Mouse (Mus musculus) ovary, postnatal 10 days (tissue): ENCODE data around the gene B3gat3.
A peak's percentile ranks its signal among the peaks of the same experiment; 100 is the strongest.
"Not testable (repeated sequence)": the region's sequence is repeated elsewhere in the genome, so short reads cannot be mapped to it uniquely, and the experiment has no call there.

ENCODE experiments used
- DNase-seq: peaks from one replicate; pipeline ENCODE4 v3.0.0; 2022; ENCODE audit warnings: low spot score

Gene B3gat3

GRCm38 (mm10) chr19:8920073-8920736, at the start of gene B3gat3:
B3gat3 (plus strand) TSS chr19:8920374.
- peak; percentile 88 for DNase-seq

- not testable (repeated sequence) for DNase-seq
Observed at GRCm38 (mm10) chr19:8870381-8870780, 49.8 kb upstream of the B3gat3 start.

GRCm38 (mm10) chr19:8870838-8871237, 49.3 kb upstream of the B3gat3 start:
- DNase-seq: no peak

- DNase-seq: peak; percentile 86
Observed at GRCm38 (mm10) chr19:8871267-8872186, 48.6 kb upstream of the B3gat3 start, which contains the start of gene Ubxn1. Ubxn1 (plus strand) TSS chr19:8871496.

GRCm38 (mm10) chr19:8872266-8872840, 47.8 kb upstream of the B3gat3 start:
- DNase-seq: no peak

GRCm38 (mm10) chr19:8875031-8875430, 45.1 kb upstream of the B3gat3 start:
- no peak for DNase-seq

GRCm38 (mm10) chr19:8880311-8881033, 39.7 kb upstream of the B3gat3 start, which contains the start of gene Uqcc3:
Uqcc3 (minus strand) TSS chr19:8880923.
- peak; percentile 76 for DNase-seq

- no peak for DNase-seq
Observed at GRCm38 (mm10) chr19:8881034-8881392, 39.2 kb upstream of the B3gat3 start.

- no peak for DNase-seq
Observed at GRCm38 (mm10) chr19:8883616-8884015, 36.6 kb upstream of the B3gat3 start, which contains the start of the genes Lbhd1 and Gm49403. Lbhd1 (plus strand) TSS chr19:8883732. Gm49403 (plus strand) TSS chr19:8883930.

- no peak for DNase-seq
Observed at GRCm38 (mm10) chr19:8886916-8887584, 33.1 kb upstream of the B3gat3 start.

- DNase-seq: no peak
Observed at GRCm38 (mm10) chr19:8887585-8888463, 32.4 kb upstream of the B3gat3 start.

- DNase-seq: peak; percentile 90
Observed at GRCm38 (mm10) chr19:8888511-8889385, 31.4 kb upstream of the B3gat3 start, which contains the start of the genes 1810009A15Rik and Gm49416. 1810009A15Rik (plus strand) TSS chr19:8888853. Gm49416 (plus strand) TSS chr19:8888926.

- peak; percentile 81 for DNase-seq
Observed at GRCm38 (mm10) chr19:8892829-8893766, 27.1 kb upstream of the B3gat3 start, which contains the start of gene Ints5. Ints5 (plus strand) TSS chr19:8893005.

- no peak for DNase-seq
Observed at GRCm38 (mm10) chr19:8895397-8895960, 24.7 kb upstream of the B3gat3 start.

- not testable (repeated sequence) for DNase-seq
Observed at GRCm38 (mm10) chr19:8896231-8896630, 23.9 kb upstream of the B3gat3 start.

GRCm38 (mm10) chr19:8897211-8897864, 22.8 kb upstream of the B3gat3 start:
- DNase-seq: peak; percentile 28
